Mouse (Mus musculus) MEL (cell line): Measurements from ENCODE around the gene Lrrc59. TPM values are rescaled to one million over a fixed set of nuclear protein-coding genes. Genes with fewer than 3 reads are reported as not detected.

Experiments
- DNase-seq: peaks from one replicate; pipeline ENCODE4 v3.0.0; 2011; ENCODE audit warnings: low read depth, low spot score
- H3K27ac ChIP-seq: 2 replicates; pipeline ENCODE4 v1.5.1; 2012; ENCODE audit warnings: low read depth, mild to moderate bottlenecking, control low read depth, low read length, moderate library complexity; ENCODE audit not compliant: control insufficient read depth
- H3K27me3 ChIP-seq, 2 experiments: fragments of 150-350 bp in 1 of 2; sonication (generic) in 1 of 2; 2 replicates each; pipeline ENCODE4 v1.6.1; 2012; ENCODE audit warnings: low read length in 2 of 2, mild to moderate bottlenecking in 2 of 2, improper control_type of control experiment in 1 of 2, moderate library complexity in 1 of 2; ENCODE audit not compliant: insufficient read depth in 2 of 2, control insufficient read depth in 1 of 2
- H3K36me3 ChIP-seq, 2 experiments: 2 replicates each; pipeline ENCODE4 v1.6.1; 2012 to 2014; ENCODE audit warnings: low read length in 2 of 2, improper control_type of control experiment in 1 of 2, inconsistent platforms in 1 of 2, mild to moderate bottlenecking in 1 of 2; ENCODE audit not compliant: insufficient read depth in 2 of 2, control insufficient read depth in 1 of 2
- H3K4me1 ChIP-seq, 2 experiments: fragments of 150-350 bp in 1 of 2; sonication (generic) in 1 of 2; 2 replicates each; pipeline ENCODE4 v1.6.1; 2012; ENCODE audit warnings: low read length in 2 of 2, improper control_type of control experiment in 1 of 2, mild to moderate bottlenecking in 1 of 2; ENCODE audit not compliant: insufficient read depth in 2 of 2, control insufficient read depth in 1 of 2
- H3K4me3 ChIP-seq, 2 experiments: fragments of 150-350 bp in 1 of 2; sonication (generic) in 1 of 2; 2 replicates each; pipeline ENCODE4 v1.5.1; 2012; ENCODE audit warnings: low read depth in 2 of 2, low read length in 2 of 2, mild to moderate bottlenecking in 2 of 2, moderate library complexity in 2 of 2, control low read depth in 1 of 2, improper control_type of control experiment in 1 of 2; ENCODE audit not compliant: control insufficient read depth in 1 of 2, insufficient read depth in 1 of 2
- H3K79me2 ChIP-seq: 2 replicates; pipeline ENCODE4 v1.6.1; 2012; ENCODE audit warnings: mild to moderate bottlenecking, low read length, moderate library complexity; ENCODE audit not compliant: control insufficient read depth, poor library complexity, insufficient read depth
- H3K9ac ChIP-seq: 2 replicates; pipeline ENCODE4 v1.6.1; 2012; ENCODE audit warnings: low read depth, mild to moderate bottlenecking, control low read depth, low read length, moderate library complexity; ENCODE audit not compliant: control insufficient read depth, poor library complexity, severe bottlenecking
- H3K9me3 ChIP-seq: fragments of 150-350 bp; sonication (generic); replicated peaks from 2 replicates; pipeline ENCODE4 v1.6.1; 2012; ENCODE audit warnings: mild to moderate bottlenecking, low read length, improper control_type of control experiment, moderate library complexity; ENCODE audit not compliant: insufficient read depth
- BHLHE40 ChIP-seq: IDR thresholded peaks from 2 replicates; pipeline ENCODE4 v1.6.1; 2012; ENCODE audit warnings: low read depth, mild to moderate bottlenecking, inconsistent platforms, low read length, improper control_type of control experiment, borderline replicate concordance
- CHD1 ChIP-seq: IDR thresholded peaks from 2 replicates; pipeline ENCODE4 v1.6.1; 2012; ENCODE audit warnings: low read depth, mild to moderate bottlenecking, inconsistent platforms, low read length, improper control_type of control experiment
- CHD2 ChIP-seq: IDR thresholded peaks from 2 replicates; pipeline ENCODE4 v1.6.1; 2011; ENCODE audit warnings: low read length, improper control_type of control experiment
- ETS1 ChIP-seq: IDR thresholded peaks from 2 replicates; pipeline ENCODE4 v1.6.1; 2012; ENCODE audit warnings: low read depth, mild to moderate bottlenecking, inconsistent platforms, low read length, improper control_type of control experiment, moderate library complexity
- HCFC1 ChIP-seq: IDR thresholded peaks from 2 replicates; pipeline ENCODE4 v1.6.1; 2012; ENCODE audit warnings: low read depth, mild to moderate bottlenecking, inconsistent platforms, low read length, improper control_type of control experiment, moderate library complexity
- JUND ChIP-seq: IDR thresholded peaks from 2 replicates; pipeline ENCODE4 v1.6.1; 2011; ENCODE audit warnings: low read depth, mild to moderate bottlenecking, improper control_type of control experiment, low read length
- KAT2A ChIP-seq: conservative IDR thresholded peaks from 2 replicates; pipeline ENCODE4 v1.6.1; 2012; ENCODE audit warnings: low read depth, low read length, improper control_type of control experiment, inconsistent platforms
- MAFK ChIP-seq: IDR thresholded peaks from 2 replicates; pipeline ENCODE4 v1.6.1; 2011; ENCODE audit warnings: low read depth, mild to moderate bottlenecking, low read length, improper control_type of control experiment, borderline replicate concordance
- MAX ChIP-seq: IDR thresholded peaks from 2 replicates; pipeline ENCODE4 v1.6.1; 2011; ENCODE audit warnings: low read length, improper control_type of control experiment
- MAZ ChIP-seq: IDR thresholded peaks from 2 replicates; pipeline ENCODE4 v1.6.1; 2012; ENCODE audit warnings: low read depth, mild to moderate bottlenecking, inconsistent platforms, low read length, improper control_type of control experiment
- MXI1 ChIP-seq: IDR thresholded peaks from 2 replicates; pipeline ENCODE4 v1.6.1; 2011; ENCODE audit warnings: mild to moderate bottlenecking, low read depth, low read length, improper control_type of control experiment
- MYB ChIP-seq: IDR thresholded peaks from 2 replicates; pipeline ENCODE4 v1.6.1; 2011; ENCODE audit warnings: mild to moderate bottlenecking, low read depth, low read length, improper control_type of control experiment
- MYC ChIP-seq: IDR thresholded peaks from 2 replicates; pipeline ENCODE4 v1.6.1; 2011; ENCODE audit warnings: low read depth, mild to moderate bottlenecking, low read length, improper control_type of control experiment, moderate library complexity
- NELFE ChIP-seq: IDR thresholded peaks from 2 replicates; pipeline ENCODE4 v1.6.1; 2011; ENCODE audit warnings: low read depth, low read length, improper control_type of control experiment
- NRF1 ChIP-seq: IDR thresholded peaks from 2 replicates; pipeline ENCODE4 v1.6.1; 2014; ENCODE audit warnings: low read depth, mild to moderate bottlenecking, inconsistent platforms, low read length, improper control_type of control experiment, moderate library complexity; ENCODE audit not compliant: poor library complexity, insufficient read depth, severe bottlenecking
- POLR2A ChIP-seq, 2 experiments: IDR thresholded peaks; 2 replicates each; pipeline ENCODE4 v1.6.1; 2011 to 2012; ENCODE audit warnings: low read length in 2 of 2, mild to moderate bottlenecking in 2 of 2, control low read depth in 1 of 2, improper control_type of control experiment in 1 of 2, low read depth in 1 of 2, moderate library complexity in 1 of 2; ENCODE audit not compliant: control insufficient read depth in 1 of 2, insufficient read depth in 1 of 2, poor library complexity in 1 of 2
- POLR2AphosphoS2 ChIP-seq: IDR thresholded peaks from 2 replicates; pipeline ENCODE4 v1.6.1; 2011; ENCODE audit warnings: low read length, improper control_type of control experiment
- POLR2AphosphoS5 ChIP-seq: IDR thresholded peaks from 2 replicates; pipeline ENCODE4 v1.6.1; 2012; ENCODE audit warnings: low read depth, borderline replicate concordance, mild to moderate bottlenecking, inconsistent platforms, low read length, moderate library complexity, mixed read lengths
- RAD21 ChIP-seq: IDR thresholded peaks from 2 replicates; pipeline ENCODE4 v1.6.1; 2011; ENCODE audit warnings: mild to moderate bottlenecking, low read depth, low read length, improper control_type of control experiment
- RCOR1 ChIP-seq: IDR thresholded peaks from 2 replicates; pipeline ENCODE4 v1.6.1; 2012; ENCODE audit warnings: low read depth, mild to moderate bottlenecking, inconsistent platforms, low read length, improper control_type of control experiment
- SIN3A ChIP-seq: IDR thresholded peaks from 2 replicates; pipeline ENCODE4 v1.6.1; 2012; ENCODE audit warnings: low read length, improper control_type of control experiment, inconsistent platforms
- TAL1 ChIP-seq: IDR thresholded peaks from 2 replicates; pipeline ENCODE4 v1.6.1; 2012; ENCODE audit warnings: mild to moderate bottlenecking, inconsistent platforms, low read length, moderate library complexity, mixed read lengths
- UBTF ChIP-seq: IDR thresholded peaks from 2 replicates; pipeline ENCODE4 v1.6.1; 2012; ENCODE audit warnings: low read depth, mild to moderate bottlenecking, inconsistent platforms, low read length, improper control_type of control experiment, moderate library complexity, borderline replicate concordance; ENCODE audit not compliant: insufficient read depth
- USF1 ChIP-seq: IDR thresholded peaks from 2 replicates; pipeline ENCODE4 v1.6.1; 2014; ENCODE audit warnings: low read depth, mild to moderate bottlenecking, inconsistent platforms, low read length, improper control_type of control experiment, moderate library complexity
- USF2 ChIP-seq, 2 experiments: IDR thresholded peaks; 2 replicates each; pipeline ENCODE4 v1.6.1; 2011 to 2012; ENCODE audit warnings: improper control_type of control experiment in 2 of 2, low read length in 2 of 2, borderline replicate concordance in 1 of 2, inconsistent platforms in 1 of 2, low read depth in 1 of 2, mild to moderate bottlenecking in 1 of 2; ENCODE audit not compliant: insufficient read depth in 1 of 2
- ZC3H11A ChIP-seq: IDR thresholded peaks from 2 replicates; pipeline ENCODE4 v1.6.1; 2012; ENCODE audit warnings: low read depth, mild to moderate bottlenecking, inconsistent platforms, low read length, improper control_type of control experiment
- ZMIZ1 ChIP-seq: IDR thresholded peaks from 2 replicates; pipeline ENCODE4 v1.6.1; 2012; ENCODE audit warnings: low read depth, mild to moderate bottlenecking, inconsistent platforms, low read length, improper control_type of control experiment, moderate library complexity
- ZNF384 ChIP-seq: IDR thresholded peaks from 2 replicates; pipeline ENCODE4 v1.6.1; 2012; ENCODE audit warnings: low read depth, mild to moderate bottlenecking, inconsistent platforms, low read length, improper control_type of control experiment
- polyA plus RNA-seq, 2 experiments: library from polyadenylated mRNA; stranded (reverse) in 1 of 2; unstranded in 1 of 2; fragments of >175 nt in 1 of 2; fragments of >200 nt in 1 of 2; gene quantifications; 2 replicates each; pipeline versions ENCODE4 v1.2.1 to v1.2.4; 2012; ENCODE audit warnings: low replicate concordance in 2 of 2, low read depth in 1 of 2; ENCODE audit not compliant: insufficient read length in 2 of 2, insufficient read depth in 1 of 2, missing spikeins in 1 of 2
- total RNA-seq: library from RNA; depleted of rRNA; stranded (reverse); fragments of 300-350 nt; gene quantifications from 2 replicates; pipeline ENCODE4 v1.2.3, GENCODE M21; 2012

The Lrrc59 gene
- total and polyA plus RNA-seq, 3 experiments: 464 to 633 (median 486) TPM

DNA sequence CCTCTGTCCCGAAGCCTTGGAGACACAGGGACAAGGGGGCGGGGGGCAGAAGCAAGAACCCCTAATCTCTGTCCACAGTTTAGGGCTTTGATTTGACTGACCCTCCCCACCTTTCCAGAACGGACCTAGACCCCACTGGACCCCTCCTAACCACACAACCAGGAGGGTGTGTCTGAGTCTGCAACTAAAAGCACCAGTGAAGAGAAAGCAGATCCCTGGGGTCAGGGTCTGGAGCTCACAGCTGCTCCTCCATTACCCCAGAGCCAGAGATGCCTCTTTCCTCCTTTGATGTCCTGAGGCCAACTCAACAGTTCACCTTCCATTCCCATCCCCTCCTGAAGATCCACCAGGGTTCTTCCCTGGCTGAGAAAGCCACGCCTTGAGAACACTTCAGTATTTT lies 46.7 kb downstream of the Lrrc59 start:
- Histone ChIP-seq H3K79me2 (peaks cover 3% of the 10 kb centered on the region; the same call in 1 of the 2 replicates), H3K9me3 (no peaks in the 10 kb centered on the region), H3K4me1 (peaks cover 0 to 7% of the 10 kb centered on the region in 2 experiments; a peak in 2 of 4 replicates), H3K36me3 (no peaks in the 10 kb centered on the region; a peak in 1 of 4 replicates), H3K27ac (no peak overlapping the region), H3K9ac (peak overlapping the region; percentile 87), H3K4me3 (peak overlapping the region; percentile 80 to 84), H3K27me3 (peaks cover 0 to 2% of the 10 kb centered on the region in 2 experiments; a peak in 2 of 4 replicates)
- DNase-seq: no peak
- 0 out of 2 replicates have a peak, but pooled peaks have one; percentile 27 for TF ChIP-seq SIN3A
- TF ChIP-seq ZNF384: peak; percentile 56
- TF ChIP-seq TAL1: no peak
- TF ChIP-seq POLR2AphosphoS5: no peak

DNA sequence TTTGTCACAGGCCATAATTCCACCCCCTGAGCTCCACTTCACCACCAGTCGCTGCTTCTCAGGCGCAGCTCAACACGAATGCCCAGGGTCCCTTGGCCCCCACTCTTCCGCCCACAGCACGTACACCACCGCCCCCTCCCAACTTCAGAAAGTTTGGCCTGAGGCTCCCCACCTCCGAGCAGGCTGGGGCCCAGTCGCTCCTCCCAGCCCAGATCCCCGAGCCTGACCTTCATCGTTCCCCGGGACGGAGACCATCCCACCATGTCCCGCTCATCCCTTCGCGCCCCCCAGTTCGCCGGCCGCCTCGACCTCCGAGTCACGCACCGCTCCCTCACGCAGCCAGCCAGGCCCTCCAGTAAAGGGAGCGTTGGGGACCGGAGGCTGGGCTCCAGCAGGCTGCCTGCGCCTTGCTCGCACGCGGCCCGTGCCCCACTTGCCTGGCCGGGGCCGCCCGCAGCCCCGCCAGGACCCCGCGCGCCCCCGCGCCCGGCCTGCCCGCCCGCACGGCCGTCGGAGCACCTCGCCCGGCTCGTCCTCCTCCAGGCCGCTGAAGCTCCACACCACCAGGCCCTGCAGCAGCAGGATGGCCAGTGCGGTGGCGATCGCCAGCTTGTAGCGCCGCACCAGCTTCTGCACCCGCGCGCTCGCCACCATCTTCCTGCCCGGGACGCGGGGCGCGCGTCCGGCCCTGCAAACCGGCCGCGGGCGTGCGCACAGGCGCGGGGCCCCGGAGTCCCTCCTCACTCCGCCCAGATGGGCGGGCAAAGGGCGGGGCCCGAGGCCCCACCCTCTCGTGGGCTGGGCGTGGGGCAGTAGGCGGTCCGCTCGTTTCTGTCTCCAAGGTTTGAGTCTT lies 47.4 kb downstream of the Lrrc59 start, which contains the start of gene Xylt2:
TSS of gene Xylt2 (minus strand) at position 762 of the 853 bp plus-strand sequence.
- Histone ChIP-seq H3K27ac (no peak within 1 kb of the TSS), H3K4me1 (peaks cover 0 to 7% of the 10 kb centered on the region in 2 experiments; a peak in 2 of 4 replicates), H3K9me3 (no peaks in the 10 kb centered on the region), H3K9ac (peak within 1 kb of the TSS; percentile 87), H3K79me2 (peaks cover 3% of the 10 kb centered on the region; the same call in 1 of the 2 replicates), H3K36me3 (no peaks in the 10 kb centered on the region; a peak in 1 of 4 replicates), H3K4me3 (peak within 1 kb of the TSS; percentile 80 to 84), H3K27me3 (peaks cover 0 to 5% of the 10 kb centered on the region in 2 experiments; a peak in 3 of 4 replicates)
- DNase-seq: peak; percentile 93
- TF ChIP-seq MXI1 (peak; percentile 67), POLR2A (IDR thresholded peaks at IDR 0.05; ENCODE audit: control insufficient read depth in 1 of 2, insufficient read depth in 1 of 2, low read depth in 1 of 2, low read length in 2 of 2, poor library complexity in 1 of 2) (peak; percentile 84 to 89; a peak in 3 of 4 replicates), NELFE (peak; percentile 85), MYB (no peak), JUND (no peak), ETS1 (no peak), USF2 (IDR thresholded peaks at IDR 0.05; ENCODE audit: borderline replicate concordance in 1 of 2, insufficient read depth in 1 of 2, low read depth in 1 of 2, low read length in 2 of 2) (no peak), POLR2AphosphoS5 (no peak), CHD1 (0 out of 2 replicates have a peak, but pooled peaks have one; percentile 15), NRF1 (peak; percentile 69), RAD21 (no peak), UBTF (no peak), ZC3H11A (no peak), KAT2A (no peak), RCOR1 (no peak), MAFK (no peak), CHD2 (no peak), MAZ (no peak), MAX (no peak; the same call in 1 of the 2 replicates), MYC (no peak), SIN3A (0 out of 2 replicates have a peak, but pooled peaks have one; percentile 13), BHLHE40 (no peak), USF1 (no peak), HCFC1 (peak; percentile 56; the same call in 1 of the 2 replicates), ZNF384 (no peak), ZMIZ1 (0 out of 2 replicates have a peak, but pooled peaks have one; percentile 45), POLR2AphosphoS2 (peak; percentile 66; the same call in 1 of the 2 replicates)
